Mouse (Mus musculus): ENCODE data around the gene Ikbke. TPM values are rescaled to one million over a fixed set of nuclear protein-coding genes. Genes with fewer than 3 reads are reported as not detected.
"Not testable (repeated sequence)": the region's sequence is repeated elsewhere in the genome, so short reads cannot be mapped to it uniquely, and the experiment has no call there.

Gene Ikbke
- polyA plus RNA-seq (2012; rRNA removed) = 9.6 and 15.3 TPM in 2 replicates

- Histone ChIP-seq H3K4me1 (ENCODE audit: control insufficient read depth, insufficient read depth, low read length) (no peaks in the 10 kb centered on the region; the same call in 1 of the 2 replicates), H3K4me3 (replicated peaks; ENCODE audit: extremely low read depth, low read depth, low read length) (peak within 1 kb of the TSS; percentile 58)
- no peak for TF ChIP-seq POLR2A (IDR thresholded peaks at IDR 0.05; ENCODE audit: borderline replicate concordance, extremely low read depth, low read depth, low read length)
- no peak for TF ChIP-seq CTCF (IDR thresholded peaks at IDR 0.05; ENCODE audit: insufficient read depth, low read length)
- 20% methylated on average over 4 of the region's 4 CpGs for WGBS
- DNase-seq = no peak
Observed at GRCm38 (mm10) chr1:131279456-131279776, at the start of gene Ikbke. Gene Ikbke, minus strand, starts transcription at chr1:131279606.

- DNase-seq; H3K4me3 ChIP-seq (replicated peaks; ENCODE audit: extremely low read depth, low read depth, low read length); H3K4me1 ChIP-seq (ENCODE audit: control insufficient read depth, insufficient read depth, low read length): not testable (repeated sequence)
- 100% methylated on average over 1 of the region's 1 CpGs for WGBS
Observed at GRCm38 (mm10) chr1:131329093-131329492, 49.7 kb upstream of the Ikbke start.

DNA sequence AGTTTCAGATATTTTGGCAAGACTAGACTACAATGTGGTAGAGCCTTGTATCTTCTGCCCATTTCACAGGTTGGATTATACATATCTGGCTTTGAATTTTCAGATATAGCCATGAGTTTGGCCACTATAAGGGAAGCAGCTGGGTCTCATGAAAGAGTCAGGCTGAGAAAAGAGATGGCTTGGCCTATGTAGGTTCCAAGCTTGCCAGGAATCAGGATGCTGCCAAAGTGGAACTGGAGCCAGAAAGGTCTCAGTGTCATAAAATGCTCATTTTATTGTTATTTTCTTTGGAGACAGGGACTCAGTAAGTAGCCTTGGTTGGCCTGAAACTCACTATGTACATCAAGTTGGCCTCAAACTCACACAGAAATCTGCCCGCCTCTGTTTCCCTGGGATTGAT lies 47.8 kb upstream of the Ikbke start:
- 82% methylated on average over 1 of the region's 1 CpGs for WGBS
- H3K4me3 ChIP-seq (replicated peaks; ENCODE audit: extremely low read depth, low read depth, low read length) = no peak overlapping the region
- DNase-seq = no peak
- TF ChIP-seq POLR2A (IDR thresholded peaks at IDR 0.05; ENCODE audit: borderline replicate concordance, extremely low read depth, low read depth, low read length) (no peak), CTCF (IDR thresholded peaks at IDR 0.05; ENCODE audit: insufficient read depth, low read length) (no peak)
- no peaks in the 10 kb centered on the region for H3K4me1 ChIP-seq (ENCODE audit: control insufficient read depth, insufficient read depth, low read length)

GRCm38 (mm10) chr1:131324816-131325463 lies 45.5 kb upstream of the Ikbke start:
- Histone ChIP-seq H3K4me1 (ENCODE audit: control insufficient read depth, insufficient read depth, low read length) (no peaks in the 10 kb centered on the region), H3K4me3 (replicated peaks; ENCODE audit: extremely low read depth, low read depth, low read length) (no peak overlapping the region)
- TF ChIP-seq POLR2A (IDR thresholded peaks at IDR 0.05; ENCODE audit: borderline replicate concordance, extremely low read depth, low read depth, low read length) (no peak), CTCF (IDR thresholded peaks at IDR 0.05; ENCODE audit: insufficient read depth, low read length) (no peak)
- DNase-seq = no peak
- WGBS = 74% methylated on average over 3 of the region's 3 CpGs

DNA sequence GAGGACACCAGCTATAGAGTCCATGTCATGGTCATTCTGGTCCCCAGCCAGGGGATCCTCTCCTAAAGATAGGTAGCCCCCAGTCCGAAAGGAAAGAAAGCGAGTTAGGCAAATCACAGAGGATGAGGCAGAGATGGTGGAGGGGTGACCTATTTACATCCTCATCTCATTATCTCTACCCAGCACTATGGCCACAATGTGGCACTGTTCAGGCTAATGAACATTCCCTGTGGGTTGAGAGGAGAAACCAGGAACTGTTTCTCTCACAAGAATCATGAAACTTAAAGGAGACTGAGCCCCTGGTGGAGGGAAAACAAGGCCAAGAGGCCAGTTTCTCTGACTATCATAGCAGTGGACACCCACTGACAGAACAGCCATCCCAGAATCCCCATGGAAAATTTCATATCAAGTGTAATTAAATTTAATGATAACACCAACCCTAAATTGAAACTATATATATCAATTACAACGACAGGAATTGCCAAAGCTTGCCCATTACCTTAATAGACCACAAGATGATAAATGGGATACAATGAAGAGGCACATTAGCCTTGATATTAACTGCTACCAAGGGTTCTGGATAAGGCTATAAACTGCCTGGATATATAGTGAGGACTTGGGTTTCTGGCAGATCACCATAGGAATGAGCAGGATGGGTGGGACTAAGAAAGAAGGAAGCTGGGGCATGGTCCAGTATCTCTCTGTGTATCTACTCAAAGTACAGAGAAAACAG lies 40.4 kb upstream of the Ikbke start:
- no peaks in the 10 kb centered on the region for H3K4me1 ChIP-seq (ENCODE audit: control insufficient read depth, insufficient read depth, low read length)
- no peak overlapping the region for H3K4me3 ChIP-seq (replicated peaks; ENCODE audit: extremely low read depth, low read depth, low read length)
- DNase-seq = no peak
- TF ChIP-seq CTCF (IDR thresholded peaks at IDR 0.05; ENCODE audit: insufficient read depth, low read length) = no peak
- no peak for TF ChIP-seq POLR2A (IDR thresholded peaks at IDR 0.05; ENCODE audit: borderline replicate concordance, extremely low read depth, low read depth, low read length)
- 90% methylated on average over 3 of the region's 3 CpGs for WGBS

DNA sequence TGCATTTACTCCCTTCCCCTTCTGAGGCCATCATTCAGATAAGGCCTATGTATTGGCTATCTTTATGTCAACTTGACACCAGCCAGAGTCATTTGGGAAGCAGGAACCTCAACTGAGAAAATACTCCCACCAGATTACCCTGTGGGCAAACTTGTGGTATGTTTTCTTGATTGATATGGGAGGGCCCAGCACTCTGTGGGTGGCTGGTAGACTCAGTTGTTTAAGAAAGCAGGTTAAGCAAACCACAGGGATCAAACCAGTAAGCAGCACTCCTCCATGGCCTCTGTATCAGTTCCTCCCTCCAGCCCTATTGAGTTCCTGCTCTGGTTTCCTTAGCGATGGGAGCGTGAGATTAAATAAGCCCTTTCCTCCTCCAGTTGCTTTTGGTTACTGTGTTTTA lies 39.0 kb upstream of the Ikbke start:
- H3K4me3 ChIP-seq (replicated peaks; ENCODE audit: extremely low read depth, low read depth, low read length) = no peak overlapping the region
- no peaks in the 10 kb centered on the region for H3K4me1 ChIP-seq (ENCODE audit: control insufficient read depth, insufficient read depth, low read length)
- DNase-seq = no peak
- 86% methylated on average over 2 of the region's 2 CpGs for WGBS
- TF ChIP-seq POLR2A (IDR thresholded peaks at IDR 0.05; ENCODE audit: borderline replicate concordance, extremely low read depth, low read depth, low read length) (no peak), CTCF (IDR thresholded peaks at IDR 0.05; ENCODE audit: insufficient read depth, low read length) (no peak)

- TF ChIP-seq POLR2A (IDR thresholded peaks at IDR 0.05; ENCODE audit: borderline replicate concordance, extremely low read depth, low read depth, low read length) (no peak), CTCF (IDR thresholded peaks at IDR 0.05; ENCODE audit: insufficient read depth, low read length) (no peak)
- Histone ChIP-seq H3K4me1 (ENCODE audit: control insufficient read depth, insufficient read depth, low read length) (no peaks in the 10 kb centered on the region), H3K4me3 (replicated peaks; ENCODE audit: extremely low read depth, low read depth, low read length) (no peak overlapping the region)
- 78% methylated on average over 5 of the region's 5 CpGs for WGBS
- DNase-seq = no peak
Observed at GRCm38 (mm10) chr1:131317625-131318024, 38.2 kb upstream of the Ikbke start.

DNA sequence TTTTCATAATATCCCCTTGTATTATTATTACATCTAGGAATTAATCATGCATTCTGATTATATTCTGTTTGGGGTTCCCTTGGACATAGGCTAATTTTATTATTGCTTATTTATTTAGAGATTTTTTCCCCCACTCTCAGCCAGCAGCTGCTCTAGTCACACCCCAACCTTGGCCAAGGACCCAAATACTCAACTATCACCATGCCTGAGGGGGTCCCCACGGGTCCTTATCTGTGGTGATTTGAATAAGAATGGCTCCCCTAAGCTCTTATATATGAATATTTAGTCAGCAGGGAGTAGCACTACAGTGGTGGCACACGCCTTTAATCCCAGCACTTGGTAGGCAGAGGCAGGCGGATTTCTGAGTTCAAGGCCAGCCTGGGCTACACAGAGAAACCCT lies 31.9 kb upstream of the Ikbke start:
- H3K4me3 ChIP-seq (replicated peaks; ENCODE audit: extremely low read depth, low read depth, low read length) = no peak overlapping the region
- no peak for DNase-seq
- TF ChIP-seq POLR2A (IDR thresholded peaks at IDR 0.05; ENCODE audit: borderline replicate concordance, extremely low read depth, low read depth, low read length) (no peak), CTCF (IDR thresholded peaks at IDR 0.05; ENCODE audit: insufficient read depth, low read length) (no peak)
- WGBS = 91% methylated on average over 3 of the region's 3 CpGs
- no peaks in the 10 kb centered on the region for H3K4me1 ChIP-seq (ENCODE audit: control insufficient read depth, insufficient read depth, low read length)

GRCm38 (mm10) chr1:131310237-131310818 lies 30.9 kb upstream of the Ikbke start:
- no peak overlapping the region for H3K4me3 ChIP-seq (replicated peaks; ENCODE audit: extremely low read depth, low read depth, low read length)
- DNase-seq = no peak
- 96% methylated on average over 5 of the region's 5 CpGs for WGBS
- no peaks in the 10 kb centered on the region for H3K4me1 ChIP-seq (ENCODE audit: control insufficient read depth, insufficient read depth, low read length)
- TF ChIP-seq CTCF (IDR thresholded peaks at IDR 0.05; ENCODE audit: insufficient read depth, low read length) (no peak), POLR2A (IDR thresholded peaks at IDR 0.05; ENCODE audit: borderline replicate concordance, extremely low read depth, low read depth, low read length) (no peak)

- no peak for TF ChIP-seq POLR2A (IDR thresholded peaks at IDR 0.05; ENCODE audit: borderline replicate concordance, extremely low read depth, low read depth, low read length)
- H3K4me1 ChIP-seq (ENCODE audit: control insufficient read depth, insufficient read depth, low read length) = no peaks in the 10 kb centered on the region
- 87% methylated on average over 2 of the region's 2 CpGs for WGBS
- no peak for DNase-seq
- no peak overlapping the region for H3K4me3 ChIP-seq (replicated peaks; ENCODE audit: extremely low read depth, low read depth, low read length)
Observed at GRCm38 (mm10) chr1:131300750-131301149, 21.3 kb upstream of the Ikbke start.
